Mouse (Mus musculus): ENCODE measurements around the gene Cracr2a.
A peak's percentile ranks its signal among the peaks of the same experiment; 100 is the strongest.

- no peak for TF ChIP-seq POLR2A (IDR thresholded peaks at IDR 0.05; ENCODE audit: low read depth, low read length)
- TF ChIP-seq CTCF (IDR thresholded peaks at IDR 0.05; ENCODE audit: extremely low read depth, insufficient read depth, insufficient read length, insufficient replicate concordance) = peak; percentile 88
These were observed at the start of gene Cracr2a for GRCm38 (mm10) chr6:127561231-127562020.
